Mouse (Mus musculus) layer of hippocampus, adult 9-10 months (tissue): Measurements from ENCODE around the gene Umad1.

Source experiments
- DNase-seq: peaks from one replicate; pipeline ENCODE4 v3.0.0; 2022; ENCODE audit warnings: low spot score

Gene Umad1

GRCm38 (mm10) chr6:8259004-8259666 lies at the start of gene Umad1, which contains the start of the genes Rpa3 and Gm45062:
Gene Umad1, plus strand, starts transcription at chr6:8259288.
Gene Rpa3, minus strand, starts transcription at chr6:8259173.
Gene Gm45062, plus strand, starts transcription at chr6:8259450.
- DNase-seq = peak; percentile 98

DNA sequence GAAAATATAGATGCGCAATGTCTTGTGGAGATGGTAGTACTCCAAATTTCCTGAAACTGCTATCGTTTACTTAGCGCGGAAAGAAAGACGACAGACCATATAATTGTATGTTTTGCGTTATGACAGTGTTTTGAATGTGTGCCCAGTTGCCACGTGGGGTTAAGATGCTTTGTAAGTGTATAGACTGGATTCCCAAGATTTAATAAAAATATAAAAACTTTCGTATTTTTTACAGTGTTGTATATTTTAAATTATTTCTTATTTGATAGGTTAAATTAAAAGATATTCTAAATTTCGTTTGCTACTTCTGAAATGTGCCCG lies 49.3 kb upstream of the Umad1 start:
- no peak for DNase-seq

- no peak for DNase-seq
Observed at GRCm38 (mm10) chr6:8210661-8211060, 48.4 kb upstream of the Umad1 start.

GRCm38 (mm10) chr6:8227035-8227434 lies 32.1 kb upstream of the Umad1 start:
- DNase-seq = peak; percentile 26

GRCm38 (mm10) chr6:8228596-8228995 lies 30.5 kb upstream of the Umad1 start:
- no peak for DNase-seq

GRCm38 (mm10) chr6:8258316-8258715 lies 772 bp upstream of the Umad1 start:
- DNase-seq = no peak

- peak; percentile 29 for DNase-seq
Observed at GRCm38 (mm10) chr6:8259667-8260044, 568 bp downstream of the Umad1 start.

- no peak for DNase-seq
Observed at GRCm38 (mm10) chr6:8271047-8271446, 12.0 kb downstream of the Umad1 start.

DNA sequence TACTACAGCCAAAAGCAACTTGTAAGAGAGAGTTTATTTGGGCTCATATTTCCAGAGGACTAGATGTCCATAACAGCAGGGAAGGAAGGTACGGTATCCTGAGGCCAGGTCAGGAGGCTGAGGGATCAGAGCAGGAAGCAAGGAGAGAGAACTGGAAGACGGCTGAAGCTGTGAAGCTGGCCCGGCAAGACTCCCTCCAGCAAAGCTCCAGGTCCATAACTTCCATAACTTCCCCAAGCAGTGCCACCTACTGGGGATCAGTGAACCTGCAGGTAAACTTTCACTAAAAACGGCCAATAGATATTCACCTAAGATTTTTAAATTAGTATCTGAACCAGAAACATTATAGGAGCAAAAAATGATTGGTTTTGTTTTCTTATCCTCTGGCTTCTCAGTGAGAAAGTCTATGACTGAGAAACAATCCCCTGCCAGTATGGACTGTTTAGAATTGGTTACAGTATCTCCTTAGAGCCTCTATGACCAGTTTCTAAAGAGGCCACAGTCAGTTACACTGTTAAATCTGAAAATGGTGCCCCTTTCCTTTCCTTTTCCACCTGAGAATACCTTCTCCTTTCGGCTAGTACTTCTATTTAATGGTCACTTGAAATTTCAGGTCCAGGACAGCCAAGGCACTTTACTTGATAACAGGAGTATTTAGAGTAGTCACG lies 15.4 kb downstream of the Umad1 start:
- no peak for DNase-seq

- peak; percentile 70 for DNase-seq
Observed at GRCm38 (mm10) chr6:8275098-8275497, 16.0 kb downstream of the Umad1 start.

- DNase-seq = no peak
Observed at GRCm38 (mm10) chr6:8276431-8276830, 17.3 kb downstream of the Umad1 start.

DNA sequence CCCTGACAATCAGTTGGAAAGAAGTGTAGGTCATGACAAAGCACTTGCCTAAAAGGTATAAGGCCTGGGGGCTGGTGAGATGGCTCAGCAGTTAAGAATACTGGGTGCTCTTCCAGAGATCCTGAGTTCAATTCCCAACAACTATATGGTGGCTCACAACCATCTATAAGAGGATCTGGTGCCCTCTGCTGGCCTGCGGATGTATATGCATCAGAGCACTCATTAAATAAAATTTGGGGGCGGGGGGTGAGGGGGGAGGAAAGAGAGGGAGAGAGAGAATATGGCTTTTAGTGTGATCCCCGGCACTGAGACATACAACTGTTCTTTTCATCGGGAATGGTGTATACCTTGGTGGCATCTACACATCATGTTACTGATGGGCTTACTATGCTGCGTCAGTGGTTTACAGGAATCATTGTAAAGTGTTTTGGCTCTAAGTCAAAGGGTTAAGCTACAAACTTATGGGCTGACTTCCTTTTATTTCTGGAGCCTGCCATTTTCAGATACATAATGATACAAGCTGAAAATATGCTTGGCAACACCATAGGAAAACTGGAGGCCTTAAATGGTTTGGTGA lies 19.4 kb downstream of the Umad1 start:
- no peak for DNase-seq

- no peak for DNase-seq
Observed at GRCm38 (mm10) chr6:8283255-8283654, 24.2 kb downstream of the Umad1 start.

GRCm38 (mm10) chr6:8285401-8285960 lies 26.4 kb downstream of the Umad1 start:
- DNase-seq = no peak

- DNase-seq = no peak
Observed at GRCm38 (mm10) chr6:8286146-8286545, 27.1 kb downstream of the Umad1 start.

- no peak for DNase-seq
Observed at GRCm38 (mm10) chr6:8288755-8289580, 29.9 kb downstream of the Umad1 start.

DNA sequence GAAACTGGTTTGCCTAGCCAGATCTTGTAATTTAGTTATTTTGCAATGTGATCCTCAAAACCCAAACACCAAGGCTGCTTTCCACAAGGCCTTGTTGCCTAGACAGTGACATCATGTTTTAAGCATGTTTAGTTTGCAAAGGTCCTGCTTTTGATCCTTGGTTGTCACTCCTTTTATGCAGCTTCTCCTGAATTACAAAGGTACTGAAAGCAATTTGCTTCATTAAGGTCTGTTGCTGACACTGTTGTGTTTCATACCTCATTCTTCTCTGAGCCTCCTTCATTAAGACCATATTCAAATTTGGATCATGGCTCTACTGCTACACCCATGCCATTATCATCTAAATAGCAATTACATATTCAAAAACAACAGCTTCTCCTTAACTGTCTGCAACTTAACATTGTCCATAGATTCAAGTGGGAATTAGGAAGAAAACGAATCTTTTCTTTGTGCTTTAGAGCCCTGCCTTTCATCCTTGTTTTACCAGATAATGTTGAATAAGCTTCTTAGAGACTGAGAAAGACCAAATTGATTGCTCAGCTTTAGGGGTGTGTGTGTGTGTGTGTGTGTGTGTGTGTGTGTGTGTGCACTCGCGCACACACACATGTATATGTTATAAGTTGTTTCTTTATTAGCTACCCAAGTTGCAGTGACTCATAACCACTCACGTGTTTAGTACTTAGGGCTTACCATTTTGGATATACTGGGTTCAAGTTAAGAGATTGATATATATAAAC lies 35.1 kb downstream of the Umad1 start:
- DNase-seq = no peak

DNA sequence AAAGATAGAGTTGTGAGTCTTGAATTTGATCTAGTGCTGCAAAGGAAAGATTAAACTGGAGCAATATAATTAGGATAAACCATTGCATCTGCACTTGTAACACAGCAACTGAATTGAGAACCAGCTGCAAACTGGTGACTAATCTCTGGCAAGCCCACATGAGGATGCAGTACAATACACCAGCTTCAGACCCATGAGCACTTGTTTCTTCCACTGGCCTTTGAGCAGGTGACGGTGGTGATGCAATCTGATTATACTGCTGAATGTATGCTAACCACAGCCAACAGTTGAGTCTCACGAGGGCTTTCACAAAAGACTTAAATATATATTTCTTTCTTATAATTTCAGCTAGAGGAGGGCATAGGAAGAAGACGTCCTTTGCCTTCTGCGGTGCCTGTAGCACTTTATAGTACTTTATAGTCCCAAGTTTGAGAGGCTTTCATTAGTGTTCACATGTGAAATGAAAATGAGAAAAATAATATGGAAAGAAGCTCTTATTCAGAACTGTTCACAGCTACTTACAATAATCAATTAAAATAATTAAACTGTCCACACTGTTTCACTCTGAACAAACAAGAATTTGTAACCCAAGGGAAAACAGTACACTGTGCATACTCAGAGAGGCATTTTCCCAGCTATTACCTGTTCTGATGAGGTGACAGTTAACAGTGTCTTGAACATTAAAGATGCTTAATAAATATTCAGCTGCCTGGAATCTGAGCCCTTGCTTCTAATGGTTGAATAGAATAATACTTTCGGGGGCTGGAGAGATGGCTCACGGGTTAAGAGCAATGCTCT lies 40.2 kb downstream of the Umad1 start:
- DNase-seq = no peak

- DNase-seq = no peak
Observed at GRCm38 (mm10) chr6:8307878-8308775, 49.0 kb downstream of the Umad1 start.

- no peak for DNase-seq
Observed at GRCm38 (mm10) chr6:8312554-8312953, 53.5 kb downstream of the Umad1 start.
